Mouse (Mus musculus): ENCODE results near the gene Adamts15.

DNA sequence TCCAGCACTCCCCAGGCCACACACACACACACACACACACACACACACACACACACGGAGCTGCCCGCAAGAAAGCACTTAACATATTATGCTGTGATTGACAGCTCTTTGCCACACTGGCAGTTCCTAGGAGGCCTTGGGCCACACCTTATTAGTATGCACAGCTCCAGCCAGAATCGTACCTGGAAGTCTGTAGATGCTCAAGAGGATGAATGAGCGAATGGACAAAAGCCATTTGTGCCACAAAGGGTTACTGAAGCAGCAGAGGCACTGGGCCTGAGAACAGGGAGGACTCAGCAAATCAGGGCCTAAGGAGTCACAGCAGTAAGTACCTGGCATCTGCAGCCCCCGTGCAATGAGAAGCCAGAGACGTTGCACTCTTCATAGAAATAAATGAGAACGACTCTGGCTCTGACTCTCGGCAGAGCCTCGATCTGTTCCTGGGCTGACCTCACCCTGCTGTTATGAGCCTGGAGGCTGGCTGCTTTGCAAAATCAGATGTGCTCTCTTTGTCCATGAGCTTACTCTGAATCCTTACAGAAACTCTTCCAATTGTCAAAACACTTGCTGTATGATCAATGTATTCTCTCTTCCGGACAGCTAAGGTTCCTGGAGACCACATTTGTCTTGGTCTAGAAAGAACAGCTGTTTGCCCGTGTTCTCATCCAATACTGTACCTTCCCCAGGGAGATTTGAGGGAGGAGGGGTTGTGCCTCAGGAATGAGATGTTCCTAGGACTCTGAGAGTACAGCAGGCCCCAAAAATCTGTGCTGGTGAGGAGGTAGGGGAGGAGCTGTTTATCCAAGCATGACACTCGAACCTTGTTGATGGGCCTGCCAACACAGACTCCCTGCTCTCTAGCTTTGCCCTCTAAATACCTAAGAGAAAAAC, 3.5 kb downstream of the Adamts15 start:
- TF ChIP-seq CTCF (IDR thresholded peaks at IDR 0.05; ENCODE audit: low read depth) (no peak), EP300 (IDR thresholded peaks at IDR 0.05; ENCODE audit: low read depth) (no peak)

All from liver, embryonic 14.5 days (tissue).